In the genomic region with DNA sequence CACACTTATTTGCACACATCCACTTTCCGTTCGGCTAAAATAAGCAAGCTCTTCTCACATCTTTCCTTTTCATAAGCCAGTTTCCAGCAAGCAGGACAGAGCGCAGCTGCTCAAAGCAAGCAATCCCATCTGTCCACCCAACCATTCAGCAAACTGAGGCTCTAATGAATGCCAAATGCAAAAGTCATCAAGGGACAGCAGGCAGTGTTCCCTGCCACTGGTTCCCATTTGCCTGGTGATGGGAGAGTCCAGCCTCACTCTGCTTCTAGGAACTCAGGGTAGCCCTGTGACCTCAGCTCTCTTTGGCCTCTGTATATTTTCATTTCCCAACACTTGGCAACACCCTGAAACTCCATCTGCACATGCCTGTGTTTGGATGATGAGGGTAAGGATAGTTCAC, we compare ENCODE assay signal across 11 mouse cellular contexts.
A peak's percentile ranks its signal among the peaks of the same experiment; 100 is the strongest.
DNase-seq lines count a peak whose midpoint lies in the region; ATAC-seq and TF ChIP-seq lines count a peak whose summit lies in the region.
"Had no signal": no experiment of that assay in that cellular context is flagged by ENCODE, and none has a peak within 500 bp of the region (broad histone marks: within the 10 kb centered on the region; RNA-seq: fewer than 3 reads in every experiment).

No protein-coding gene starts in this region.

- no peak for TF ChIP-seq CTCF in brain, embryonic 14.5 days (IDR thresholded peaks at IDR 0.05; ENCODE audit: borderline replicate concordance, extremely low read depth, insufficient read depth, insufficient read length)

- no peak for TF ChIP-seq POLR2A in brain, embryonic 14.5 days (IDR thresholded peaks at IDR 0.05; ENCODE audit: borderline replicate concordance, extremely low read depth, insufficient read depth, insufficient read length, poor library complexity, severe bottlenecking)

- 0 out of 2 replicates have a peak overlapping the region, but pooled peaks have one; percentile 4 for H3K4me2 ChIP-seq in hindbrain, embryonic 13.5 days
- peak overlapping the region; percentile 39 for H3K4me2 ChIP-seq in midbrain, embryonic 11.5 days
- H3K4me2 ChIP-seq: embryonic facial prominence, embryonic 13.5 days; limb, embryonic 13.5 days had no signal

- H3K4me3 ChIP-seq in hindbrain, embryonic 13.5 days: no peak overlapping the region
- H3K4me3 ChIP-seq in midbrain, embryonic 11.5 days (ENCODE audit: low read depth, low read length): no peak overlapping the region
- H3K4me3 ChIP-seq: embryonic facial prominence, embryonic 13.5 days; limb, embryonic 13.5 days had no signal

- peaks cover 37% of the 10 kb centered on the region for H3K4me1 ChIP-seq in hindbrain, embryonic 13.5 days (replicated peaks)
- H3K4me1 ChIP-seq in midbrain, embryonic 11.5 days (ENCODE audit: control insufficient read depth, insufficient read depth, low read length): peaks cover 60% of the 10 kb centered on the region
- H3K4me1 ChIP-seq: embryonic facial prominence, embryonic 13.5 days; limb, embryonic 13.5 days had no signal

- no peak for ATAC-seq in hindbrain, embryonic 13.5 days (ENCODE audit: low FRiP score)
- no peak for ATAC-seq in midbrain, embryonic 11.5 days (ENCODE audit: low FRiP score)

- peak overlapping the region; percentile 87 for H3K27ac ChIP-seq in hindbrain, embryonic 13.5 days
- H3K27ac ChIP-seq in midbrain, embryonic 11.5 days (ENCODE audit: low read depth, low read length): peak overlapping the region; percentile 97
- H3K27ac ChIP-seq: embryonic facial prominence, embryonic 13.5 days; limb, embryonic 13.5 days had no signal

- H3K27me3 ChIP-seq in hindbrain, embryonic 13.5 days: no peaks in the 10 kb centered on the region
- no peaks in the 10 kb centered on the region for H3K27me3 ChIP-seq in midbrain, embryonic 11.5 days (ENCODE audit: control insufficient read depth, insufficient read depth, low read length)
- H3K27me3 ChIP-seq: embryonic facial prominence, embryonic 13.5 days; limb, embryonic 13.5 days had no signal

- peak; percentile 43 to 57 for DNase-seq in cerebellum, postnatal 10 days
- DNase-seq in cerebellum, postnatal 25 days: no peak
- DNase-seq in brain, embryonic 14.5 days (ENCODE audit: low read depth): peak; percentile 67
- DNase-seq in midbrain, embryonic 11.5 days (ENCODE audit: low spot score, missing footprints): no peak
- no peak for DNase-seq in kidney, postnatal 36 days
- no peak for DNase-seq in cerebellum, postnatal 36 days
- DNase-seq in embryo, embryonic 10.5 days (ENCODE audit: low spot score): no peak
- DNase-seq: spleen, adult 18-20 months had no signal

- no peaks in the 10 kb centered on the region for H3K9me3 ChIP-seq in hindbrain, embryonic 13.5 days
- no peaks in the 10 kb centered on the region for H3K9me3 ChIP-seq in midbrain, embryonic 11.5 days (ENCODE audit: control insufficient read depth, low read length)
- H3K9me3 ChIP-seq: embryonic facial prominence, embryonic 13.5 days had no signal

- WGBS in hindbrain, embryonic 13.5 days: 61% methylated on average over 3 of the region's 3 CpGs
- 58% methylated on average over 3 of the region's 3 CpGs for WGBS in midbrain, embryonic 11.5 days

- H3K36me3 ChIP-seq in hindbrain, embryonic 13.5 days: no peaks in the 10 kb centered on the region
- no peaks in the 10 kb centered on the region for H3K36me3 ChIP-seq in midbrain, embryonic 11.5 days (ENCODE audit: control insufficient read depth, insufficient read depth, low read length)
- H3K36me3 ChIP-seq: embryonic facial prominence, embryonic 13.5 days; limb, embryonic 13.5 days had no signal

- no peak overlapping the region for H3K9ac ChIP-seq in hindbrain, embryonic 13.5 days
- peak overlapping the region; percentile 46 for H3K9ac ChIP-seq in midbrain, embryonic 11.5 days (ENCODE audit: low read length)
- H3K9ac ChIP-seq: embryonic facial prominence, embryonic 13.5 days; limb, embryonic 13.5 days had no signal

Comparison
In these comparisons a context has a peak if more than half of its experiments do, and no peak if none do; other contexts are left out.
1. DNase-seq: peak in cerebellum, postnatal 10 days (2 of 2) and brain, embryonic 14.5 days (single experiment); none in cerebellum, postnatal 25 days (0 of 2), midbrain, embryonic 11.5 days (single experiment), kidney, postnatal 36 days (0 of 2), cerebellum, postnatal 36 days (0 of 2) and embryo, embryonic 10.5 days (single experiment).